Mouse (Mus musculus): ENCODE measurements around the gene Psma6.

DNA sequence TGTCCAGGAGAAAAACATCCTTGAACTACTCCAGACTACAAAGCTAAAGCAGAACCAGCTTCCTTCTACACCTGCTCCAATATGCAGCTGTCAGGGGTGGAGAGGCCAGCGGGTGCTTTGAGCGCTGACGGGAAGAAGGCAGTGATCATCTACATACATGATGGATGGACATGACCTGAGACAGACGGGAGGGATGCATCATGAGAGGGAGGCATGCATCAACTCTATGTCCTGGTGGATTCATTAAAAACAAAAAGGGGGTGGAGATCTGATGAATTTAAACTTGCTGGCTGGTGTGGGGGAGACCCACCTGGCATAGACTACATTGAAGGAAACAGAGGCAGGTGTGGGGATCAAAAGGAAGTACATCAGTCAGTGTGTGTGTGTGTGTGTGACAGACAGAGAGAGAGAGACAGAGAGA lies 60.0 kb downstream of the Psma6 start:
- TF ChIP-seq CTCF (IDR thresholded peaks at IDR 0.05; ENCODE audit: extremely low read depth, insufficient read depth, insufficient read length, insufficient replicate concordance) (no peak), POLR2A (IDR thresholded peaks at IDR 0.05; ENCODE audit: low read depth, low read length) (no peak)

Data from spleen, adult 2 months (tissue).